Mouse (Mus musculus): Measurements from ENCODE around the gene Gm2696. TPM values are rescaled to one million over a fixed set of nuclear protein-coding genes. Genes with fewer than 3 reads are reported as not detected.
"Not testable (repeated sequence)": the region's sequence is repeated elsewhere in the genome, so short reads cannot be mapped to it uniquely, and the experiment has no call there.

Gene Gm2696
- polyA plus RNA-seq (2015; fragmentation: Nextera tagmentation; extraction: Ambion mirVana): not detected in 2 replicates

DNA sequence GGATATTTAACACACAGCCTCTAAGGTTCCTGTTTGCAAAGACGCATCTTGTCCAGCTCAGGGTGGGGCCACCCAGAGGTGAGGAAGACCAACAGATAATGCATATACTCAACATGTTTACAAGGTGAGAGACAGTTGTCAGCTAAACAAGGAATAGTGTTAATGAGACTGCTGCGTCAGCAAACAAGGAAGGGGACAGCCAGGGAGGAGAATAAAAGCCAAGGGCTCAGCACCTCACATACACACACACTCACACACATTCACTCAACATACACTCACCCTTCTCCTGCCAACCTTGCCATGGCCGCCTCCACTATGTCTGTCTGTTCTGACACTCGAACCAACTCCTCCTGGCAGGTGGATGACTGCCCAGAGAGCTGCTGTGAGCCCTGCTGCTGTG lies at the start of gene Gm2696:
Gene Gm2696, plus strand, starts transcription at position 301 of the 400 bp plus-strand sequence.
- no peak within 1 kb of the TSS for H3K27ac ChIP-seq (replicated peaks)
- 45% methylated on average over 4 of the region's 4 CpGs for WGBS
- no peak within 1 kb of the TSS for H3K4me3 ChIP-seq
- no peak within 1 kb of the TSS for H3K9ac ChIP-seq (replicated peaks)
- ATAC-seq (replicated peaks): no peak
- no peaks in the 10 kb centered on the region for H3K27me3 ChIP-seq
- H3K4me2 ChIP-seq (replicated peaks): no peak within 1 kb of the TSS
- H3K9me3 ChIP-seq: no peaks in the 10 kb centered on the region
- H3K36me3 ChIP-seq: no peaks in the 10 kb centered on the region
- no peaks in the 10 kb centered on the region for H3K4me1 ChIP-seq

- Histone ChIP-seq H3K4me1 (no peaks in the 10 kb centered on the region), H3K9ac (replicated peaks) (no peak overlapping the region), H3K27ac (replicated peaks) (no peak overlapping the region), H3K4me2 (replicated peaks) (no peak overlapping the region), H3K9me3 (no peaks in the 10 kb centered on the region), H3K36me3 (no peaks in the 10 kb centered on the region), H3K4me3 (no peak overlapping the region), H3K27me3 (no peaks in the 10 kb centered on the region)
- no peak for ATAC-seq (replicated peaks)
- 87% methylated on average over 1 of the region's 1 CpGs for WGBS
Observed at GRCm38 (mm10) chr10:77769727-77770126, 44.8 kb upstream of the Gm2696 start.

DNA sequence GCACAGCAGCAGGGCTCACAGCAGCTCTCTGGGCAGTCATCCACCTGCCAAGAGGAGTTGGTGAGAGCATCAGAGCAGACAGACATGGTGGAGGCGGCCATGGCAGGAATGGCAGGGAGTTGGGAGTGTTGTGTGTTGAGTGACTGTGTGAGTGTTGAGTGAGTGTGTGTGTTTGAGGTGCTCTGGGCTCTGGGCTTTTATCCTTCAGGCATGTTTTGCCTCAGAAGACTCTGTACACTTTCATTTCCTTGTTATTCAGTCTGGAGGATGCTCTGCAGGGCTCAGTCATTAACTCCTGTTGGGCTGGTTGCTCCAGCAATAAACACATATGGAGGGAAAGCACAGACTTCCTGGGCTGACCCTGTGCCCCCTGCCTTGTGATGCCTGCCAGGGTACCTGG lies 43.3 kb upstream of the Gm2696 start, which contains the start of gene Gm3238:
Gene Gm3238, minus strand, starts transcription at position 101 of the 400 bp plus-strand sequence.
- H3K4me3 ChIP-seq; H3K36me3 ChIP-seq; ATAC-seq (replicated peaks); H3K9ac ChIP-seq (replicated peaks); H3K4me1 ChIP-seq; H3K4me2 ChIP-seq (replicated peaks); H3K27me3 ChIP-seq; H3K9me3 ChIP-seq: not testable (repeated sequence)
- H3K27ac ChIP-seq (replicated peaks): 0 out of 2 replicates have a peak within 1 kb of the TSS, but pooled peaks have one; percentile 11
- 83% methylated on average over 1 of the region's 1 CpGs for WGBS

DNA sequence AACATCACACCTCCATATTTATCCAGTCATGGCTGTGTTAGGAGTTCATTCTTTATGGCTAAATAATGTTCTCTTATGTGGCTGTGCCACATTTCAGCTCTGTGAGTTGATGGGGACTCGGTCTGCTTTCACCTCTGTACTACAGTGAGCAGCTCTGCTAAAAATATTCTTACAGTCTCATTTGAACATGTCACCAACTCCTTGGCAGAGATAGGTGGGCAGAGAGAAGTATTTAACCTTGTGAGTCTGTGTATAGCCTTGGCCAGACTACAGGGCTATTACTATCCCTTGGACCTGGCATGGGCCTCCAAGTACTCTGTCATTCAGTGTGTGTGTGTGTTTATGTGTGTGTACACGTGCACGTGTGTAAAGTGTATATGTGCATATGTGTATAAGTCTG lies 42.3 kb upstream of the Gm2696 start:
- H3K4me2 ChIP-seq (replicated peaks); H3K9ac ChIP-seq (replicated peaks); ATAC-seq (replicated peaks); H3K27ac ChIP-seq (replicated peaks); H3K27me3 ChIP-seq; H3K4me1 ChIP-seq; H3K9me3 ChIP-seq; H3K36me3 ChIP-seq; H3K4me3 ChIP-seq: not testable (repeated sequence)
- 97% methylated on average over 3 of the region's 3 CpGs for WGBS

GRCm38 (mm10) chr10:77776844-77777243 lies 37.6 kb upstream of the Gm2696 start, which contains the start of gene Gm7138:
Gm7138 (minus strand) TSS chr10:77776944.
- not testable (repeated sequence) for ATAC-seq (replicated peaks); H3K27me3 ChIP-seq; H3K36me3 ChIP-seq; H3K9me3 ChIP-seq; H3K9ac ChIP-seq (replicated peaks); H3K4me1 ChIP-seq; H3K4me3 ChIP-seq; H3K4me2 ChIP-seq (replicated peaks); H3K27ac ChIP-seq (replicated peaks)
- 56% methylated on average over 1 of the region's 1 CpGs for WGBS

GRCm38 (mm10) chr10:77782442-77782841 lies 32.0 kb upstream of the Gm2696 start, which contains the start of gene Gm3250:
Gm3250 (minus strand) TSS chr10:77782542.
- H3K4me1 ChIP-seq; H3K4me3 ChIP-seq; H3K36me3 ChIP-seq; H3K4me2 ChIP-seq (replicated peaks); H3K9ac ChIP-seq (replicated peaks); ATAC-seq (replicated peaks); H3K27me3 ChIP-seq; H3K27ac ChIP-seq (replicated peaks); H3K9me3 ChIP-seq: not testable (repeated sequence)
- WGBS: 75% methylated on average over 1 of the region's 1 CpGs

GRCm38 (mm10) chr10:77783396-77783795 lies 31.1 kb upstream of the Gm2696 start:
- not testable (repeated sequence) for ATAC-seq (replicated peaks); H3K9me3 ChIP-seq

GRCm38 (mm10) chr10:77787876-77788275 lies 26.6 kb upstream of the Gm2696 start, which contains the start of gene Gm7137:
Gm7137 (minus strand) TSS chr10:77788200.
- not testable (repeated sequence) for H3K36me3 ChIP-seq; H3K27me3 ChIP-seq; H3K4me1 ChIP-seq; ATAC-seq (replicated peaks); H3K27ac ChIP-seq (replicated peaks); H3K9me3 ChIP-seq; H3K9ac ChIP-seq (replicated peaks); H3K4me2 ChIP-seq (replicated peaks); H3K4me3 ChIP-seq
- 41% methylated on average over 1 of the region's 1 CpGs for WGBS

More at GRCm38 (mm10) chr10:77783396-77783795, 31.1 kb upstream of the Gm2696 start:
- H3K4me1 ChIP-seq; H3K4me3 ChIP-seq; H3K36me3 ChIP-seq; H3K27me3 ChIP-seq; H3K27ac ChIP-seq (replicated peaks); H3K9ac ChIP-seq (replicated peaks); H3K4me2 ChIP-seq (replicated peaks): not testable (repeated sequence)
- 89% methylated on average over 3 of the region's 3 CpGs for WGBS

- ATAC-seq (replicated peaks): no peak
- Histone ChIP-seq H3K4me3 (no peak overlapping the region), H3K27me3 (no peaks in the 10 kb centered on the region), H3K9ac (replicated peaks) (no peak overlapping the region), H3K27ac (replicated peaks) (no peak overlapping the region), H3K4me1 (no peaks in the 10 kb centered on the region), H3K9me3 (no peaks in the 10 kb centered on the region), H3K4me2 (replicated peaks) (no peak overlapping the region), H3K36me3 (no peaks in the 10 kb centered on the region)
- WGBS: 88% methylated on average over 2 of the region's 2 CpGs
Observed at GRCm38 (mm10) chr10:77788621-77789020, 25.9 kb upstream of the Gm2696 start.

DNA sequence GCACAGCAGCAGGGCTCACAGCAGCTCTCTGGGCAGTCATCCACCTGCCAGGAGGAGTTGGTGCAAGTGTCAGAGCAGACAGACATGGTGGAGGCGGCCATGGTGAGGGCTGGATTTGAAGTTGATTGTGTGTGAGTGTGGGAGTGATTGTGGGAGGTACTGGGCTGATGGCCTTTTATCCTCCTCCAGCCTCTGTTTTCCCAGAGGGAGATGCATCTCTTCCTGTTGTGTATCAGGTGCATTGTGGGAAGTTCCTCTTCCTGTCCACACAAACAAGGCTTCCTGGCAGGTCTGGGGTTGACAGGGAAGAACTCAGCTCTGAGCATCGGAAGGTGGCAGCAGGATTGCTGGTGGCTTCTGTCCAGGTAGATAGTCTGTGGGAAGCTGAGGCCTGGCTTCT lies 19.5 kb upstream of the Gm2696 start, which contains the start of gene Gm9639:
Gene Gm9639, minus strand, starts transcription at position 101 of the 400 bp plus-strand sequence.
- Histone ChIP-seq H3K4me1 (no peaks in the 10 kb centered on the region), H3K36me3 (no peaks in the 10 kb centered on the region), H3K4me2 (replicated peaks) (no peak within 1 kb of the TSS), H3K9me3 (no peaks in the 10 kb centered on the region), H3K27ac (replicated peaks) (no peak within 1 kb of the TSS), H3K27me3 (no peaks in the 10 kb centered on the region), H3K9ac (replicated peaks) (no peak within 1 kb of the TSS), H3K4me3 (no peak within 1 kb of the TSS)
- ATAC-seq (replicated peaks): no peak
- 58% methylated on average over 2 of the region's 2 CpGs for WGBS

DNA sequence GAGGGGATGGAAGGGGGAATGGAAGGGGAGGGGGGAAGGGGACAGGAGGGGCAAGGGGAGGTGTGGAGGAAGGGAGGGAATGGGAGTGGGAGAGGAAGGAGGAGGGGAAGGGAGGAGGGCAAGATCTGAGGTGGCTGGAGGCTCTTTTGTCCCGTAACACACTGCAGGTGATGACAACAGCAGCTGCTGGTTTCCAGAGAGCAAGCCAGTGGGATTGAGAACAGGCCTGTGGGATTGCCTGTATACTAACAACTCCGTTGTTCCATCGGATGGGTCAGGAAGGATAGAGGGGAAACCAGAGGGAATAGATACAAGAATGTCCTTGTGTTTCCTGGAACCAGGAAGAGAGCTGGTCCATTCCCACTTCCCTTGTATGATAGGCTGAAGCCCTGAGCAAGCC lies 16.8 kb upstream of the Gm2696 start:
- no peaks in the 10 kb centered on the region for H3K9me3 ChIP-seq
- no peak overlapping the region for H3K9ac ChIP-seq (replicated peaks)
- 15% methylated on average over 3 of the region's 3 CpGs for WGBS
- H3K27me3 ChIP-seq: no peaks in the 10 kb centered on the region
- no peak for ATAC-seq (replicated peaks)
- H3K4me1 ChIP-seq: no peaks in the 10 kb centered on the region
- H3K27ac ChIP-seq (replicated peaks): peak overlapping the region; percentile 48; the same call in 1 of the 2 replicates
- H3K36me3 ChIP-seq: no peaks in the 10 kb centered on the region
- H3K4me3 ChIP-seq: no peak overlapping the region
- H3K4me2 ChIP-seq (replicated peaks): no peak overlapping the region

GRCm38 (mm10) chr10:77798164-77798920 lies 16.1 kb upstream of the Gm2696 start:
- not testable (repeated sequence) for H3K36me3 ChIP-seq; H3K9ac ChIP-seq (replicated peaks); H3K27me3 ChIP-seq; H3K9me3 ChIP-seq; H3K4me3 ChIP-seq; ATAC-seq (replicated peaks); H3K4me2 ChIP-seq (replicated peaks); H3K4me1 ChIP-seq
- WGBS: 34% methylated on average over 3 of the region's 3 CpGs
- peak overlapping the region; percentile 48; the same call in 1 of the 2 replicates for H3K27ac ChIP-seq (replicated peaks)
